Comparison of ENCODE assay signal across 18 mouse cellular contexts in the genomic region with DNA sequence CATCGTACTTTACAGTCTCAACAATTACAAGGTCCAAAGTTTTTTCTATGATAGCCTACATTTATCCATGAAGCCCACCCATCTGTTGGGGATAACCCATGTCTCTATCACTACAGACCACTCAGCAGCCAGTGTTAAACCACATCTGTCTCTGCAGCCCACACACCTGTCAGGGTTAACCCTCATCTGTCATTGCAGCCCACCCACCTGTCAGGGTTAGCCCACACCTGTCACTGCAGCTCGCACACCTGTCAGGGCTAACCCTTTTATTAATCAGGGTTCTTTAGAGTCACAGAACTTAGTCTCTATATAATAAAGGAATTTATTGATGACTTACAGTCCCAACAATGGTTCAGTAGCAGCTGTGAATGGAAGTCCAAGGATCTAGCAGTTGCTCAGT. TPM values are rescaled to one million over a fixed set of nuclear protein-coding genes. Genes with fewer than 3 reads are reported as not detected.
DNase-seq lines count a peak whose midpoint lies in the region; TF ChIP-seq lines count a peak whose summit lies in the region.
"Had no signal": no experiment of that assay in that cellular context is flagged by ENCODE, and none has a peak within 500 bp of the region (broad histone marks: within the 10 kb centered on the region; RNA-seq: fewer than 3 reads in every experiment).

No protein-coding gene starts in this region.

- no peaks in the 10 kb centered on the region for H3K36me3 ChIP-seq in myocyte (ENCODE audit: control insufficient read depth, insufficient read depth)
- H3K36me3 ChIP-seq: G1E had no signal

- TF ChIP-seq POLR2A in myocyte (IDR thresholded peaks at IDR 0.05; ENCODE audit: insufficient read length, low read depth), result no peak

- H3K79me2 ChIP-seq in myocyte (ENCODE audit: control insufficient read depth, insufficient read depth), result no peaks in the 10 kb centered on the region

- no peak for DNase-seq in retina, embryonic 14.5 days (ENCODE audit: low spot score)
- DNase-seq: adrenal gland, adult 2 months; adrenal gland, adult 8-10 months; adrenal gland, postnatal 10 days; adrenal gland, postnatal 14 days; adrenal gland, postnatal 25 days; adrenal gland, postnatal 36 days; B cell, adult 2 months; cerebellum, adult 11 months; cerebellum, adult 11-12 months; cerebellum, adult 18-20 months; cerebellum, adult 2 months had no signal

- no peak overlapping the region for H3K4me3 ChIP-seq in myocyte

- H3ac ChIP-seq in myocyte (ENCODE audit: control insufficient read depth, insufficient read length), result no peak overlapping the region

- H3K27me3 ChIP-seq in myocyte (ENCODE audit: control insufficient read depth, insufficient read depth, insufficient read length), result no peaks in the 10 kb centered on the region
- H3K27me3 ChIP-seq: CH12.LX, Patski had no signal

- H3K4me2 ChIP-seq in myocyte (ENCODE audit: low read depth), result no peak overlapping the region

TF ChIP-seq in myocyte, 11 proteins besides CTCF, POLR2A, EP300 and RAD21:
- TF ChIP-seq CEBPB (IDR thresholded peaks at IDR 0.05; ENCODE audit: insufficient read depth, poor library complexity, severe bottlenecking) (no peak), MYOG (IDR thresholded peaks at IDR 0.05; ENCODE audit: control insufficient read depth in 1 of 3, insufficient read depth in 1 of 3, insufficient read length in 2 of 3, low read depth in 2 of 3) (peak in 1 of 3 experiments; percentile 65), SRF (IDR thresholded peaks at IDR 0.05; ENCODE audit: control insufficient read depth, insufficient read length, low read depth) (no peak), MYOD1 (IDR thresholded peaks at IDR 0.05; ENCODE audit: control insufficient read depth in 1 of 3, insufficient read length in 2 of 3, low read depth in 2 of 3) (peak in 2 of 3 experiments; percentile 65 to 75), MAX (IDR thresholded peaks at IDR 0.05; ENCODE audit: low read depth) (no peak), E2F4 (IDR thresholded peaks at IDR 0.05; ENCODE audit: insufficient read depth) (no peak), USF1 (IDR thresholded peaks at IDR 0.05; ENCODE audit: low read depth) (no peak), TCF3 (IDR thresholded peaks at IDR 0.05; ENCODE audit: insufficient read length, low read depth) (peak; percentile 13), TCF12 (IDR thresholded peaks at IDR 0.05; ENCODE audit: insufficient read depth, poor library complexity, severe bottlenecking) (peak; percentile 61), REST (IDR thresholded peaks at IDR 0.05; ENCODE audit: insufficient read depth, insufficient read length) (no peak)
TF ChIP-seq in myocyte: peak in this region for 4.

RNA-seq across cellular contexts. Expression of a gene that starts 43.2 kb away (rescaled TPM):
- not detected for polyA plus RNA-seq in myocyte (2012; fragmentation: generic; extraction: Trizol)
- polyA plus RNA-seq: adrenal gland, adult 2 months; C2C12; CD4-positive, CD25-positive, alpha-beta regulatory T cell, adult 4 months; G1E; Patski had no signal
